Mouse (Mus musculus) A20 (cell line): ENCODE measurements at regions not wholly inside any gene's neighbourhood (a gene's known extent, or its start where the extent isn't known, plus 50 kb on each side); places are given as distances from the start of the nearest gene placed in this dataset.
A peak's percentile ranks its signal among the peaks of the same experiment; 100 is the strongest.

Experiments
- DNase-seq: peaks from one replicate; pipeline ENCODE4 v3.0.0-alpha.2; 2011; ENCODE audit warnings: low read depth, low spot score

GRCm38 (mm10) chr11:84701319-84702175, 117.8 kb downstream of the Mrm1 start:
- no peak for DNase-seq

- DNase-seq: no peak
Measured at GRCm38 (mm10) chr11:84697521-84697920, 121.8 kb downstream of the Mrm1 start.

GRCm38 (mm10) chr11:84692638-84693037, 126.7 kb downstream of the Mrm1 start:
- no peak for DNase-seq

GRCm38 (mm10) chr11:84691410-84692148, 127.7 kb downstream of the Mrm1 start:
- DNase-seq: no peak

- no peak for DNase-seq
Measured at GRCm38 (mm10) chr11:84686473-84686872, 132.8 kb downstream of the Mrm1 start.

- DNase-seq: no peak
Measured at GRCm38 (mm10) chr11:84684325-84684724, 135.0 kb downstream of the Mrm1 start.

GRCm38 (mm10) chr11:84682931-84683330, 136.4 kb downstream of the Mrm1 start:
- no peak for DNase-seq

GRCm38 (mm10) chr11:84676377-84677078, 142.8 kb downstream of the Mrm1 start:
- DNase-seq: no peak

- DNase-seq: no peak
Measured at GRCm38 (mm10) chr11:84672841-84673473, 146.4 kb downstream of the Mrm1 start.

- DNase-seq: no peak
Measured at GRCm38 (mm10) chr11:84671585-84671984, 146.2 kb upstream of the Lhx1 start.

GRCm38 (mm10) chr11:84667711-84668110, 142.4 kb upstream of the Lhx1 start:
- no peak for DNase-seq

GRCm38 (mm10) chr11:84664258-84664657, 138.9 kb upstream of the Lhx1 start:
- no peak for DNase-seq

- DNase-seq: peak; percentile 5
Measured at GRCm38 (mm10) chr11:84661981-84662380, 136.6 kb upstream of the Lhx1 start.

GRCm38 (mm10) chr11:84660877-84661276, 135.5 kb upstream of the Lhx1 start:
- no peak for DNase-seq

GRCm38 (mm10) chr11:84659370-84659937, 134.1 kb upstream of the Lhx1 start:
- no peak for DNase-seq

GRCm38 (mm10) chr11:84653481-84653880, 128.1 kb upstream of the Lhx1 start:
- DNase-seq: no peak

GRCm38 (mm10) chr11:84648899-84649298, 123.6 kb upstream of the Lhx1 start:
- DNase-seq: no peak

- DNase-seq: peak; percentile 4
Measured at GRCm38 (mm10) chr11:84647104-84647503, 121.8 kb upstream of the Lhx1 start.

- no peak for DNase-seq
Measured at GRCm38 (mm10) chr11:84643107-84643372, 117.7 kb upstream of the Lhx1 start.

- DNase-seq: no peak
Measured at GRCm38 (mm10) chr11:84642300-84643106, 117.2 kb upstream of the Lhx1 start.

- no peak for DNase-seq
Measured at GRCm38 (mm10) chr11:84641601-84642000, 116.3 kb upstream of the Lhx1 start.
